Mouse (Mus musculus) G1E (cell line): Measurements from ENCODE around the gene Jagn1.

ENCODE experiments used
- CTCF ChIP-seq: IDR thresholded peaks from 2 replicates; pipeline ENCODE4 v1.5.1; 2012; ENCODE audit warnings: low read depth, low read length, inconsistent platforms, mixed read lengths
- GATA1 ChIP-seq: IDR thresholded peaks from 2 replicates; pipeline ENCODE4 v1.6.1; 2012; ENCODE audit warnings: borderline replicate concordance, low read length, inconsistent platforms, mixed read lengths
- GATA2 ChIP-seq: IDR thresholded peaks from 2 replicates; pipeline ENCODE4 v1.6.1; 2012; ENCODE audit warnings: low read depth, low read length, inconsistent platforms, borderline replicate concordance
- POLR2AphosphoS5 ChIP-seq: IDR thresholded peaks from 2 replicates; pipeline ENCODE4 v1.6.1; 2012; ENCODE audit warnings: low read depth, low read length, inconsistent platforms; ENCODE audit not compliant: insufficient replicate concordance
- TAL1 ChIP-seq: conservative IDR thresholded peaks from 2 replicates; pipeline ENCODE4 v1.6.1; 2012; ENCODE audit warnings: low read depth, low read length, inconsistent platforms, mixed read lengths

- TF ChIP-seq CTCF (no peak), GATA1 (no peak), TAL1 (no peak), POLR2AphosphoS5 (no peak), GATA2 (no peak)
Observed at GRCm38 (mm10) chr6:113447639-113448038, 5.3 kb downstream of the Jagn1 start.
